Mouse (Mus musculus): ENCODE data around the gene Crlf2. TPM values are rescaled to one million over a fixed set of nuclear protein-coding genes. Genes with fewer than 3 reads are reported as not detected.

Crlf2 gene
- 100 to 1,000 TPM; 110 TPM for total RNA-seq (2023)

GRCm38 (mm10) chr5:109558404-109559160 lies at the start of gene Crlf2:
Gene Crlf2, minus strand, starts transcription at chr5:109558993.

Other genes starting within 250 kb of the Crlf2 start
- gene Vmn2r16, start 228.8 kb downstream of the Crlf2 start, total RNA-seq (2023) = not detected
- gene Vmn2r17, start 139.3 kb downstream of the Crlf2 start, total RNA-seq (2023) = not detected
- gene 5430403G16Rik, start 132.0 kb upstream of the Crlf2 start, total RNA-seq (2023) = 1 to 10 TPM in 1 of 2 experiments, under 1 TPM in 1; 0.85 to 1.6 TPM
- 1 to 10 TPM; 3.9 to 5.5 TPM for gene 4930522L14Rik, start 192.9 kb upstream of the Crlf2 start, total RNA-seq (2023)